In the genomic region with DNA sequence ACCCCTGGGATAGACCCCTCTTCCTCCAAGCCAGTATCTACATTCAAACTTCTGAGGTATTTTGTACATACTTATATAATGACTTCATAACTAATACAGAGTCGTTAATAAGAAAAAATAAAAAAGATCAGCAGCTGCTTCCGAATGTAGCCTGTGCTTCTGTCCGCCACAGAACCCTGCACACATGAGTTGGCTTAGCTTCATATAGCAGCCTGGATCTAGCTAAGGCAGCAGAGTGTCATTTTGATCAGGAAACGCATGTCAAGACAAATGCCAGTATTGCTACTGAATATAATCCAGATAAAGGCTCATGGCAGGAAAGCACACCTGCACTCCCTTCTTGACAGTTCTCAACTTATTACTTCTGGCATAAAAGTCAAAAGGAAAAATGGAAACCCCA, we compare ENCODE assay signal across 22 mouse cellular contexts.
A peak's percentile ranks its signal among the peaks of the same experiment; 100 is the strongest.
DNase-seq lines count a peak whose midpoint lies in the region; ATAC-seq lines count a peak whose summit lies in the region.
"Had no signal": no experiment of that assay in that cellular context is flagged by ENCODE, and none has a peak within 500 bp of the region (broad histone marks: within the 10 kb centered on the region; RNA-seq: fewer than 3 reads in every experiment).

No protein-coding gene starts in this region.

- H3K27ac ChIP-seq in embryonic facial prominence, embryonic 10.5 days (replicated peaks), result peak overlapping the region; percentile 19; the same call in 1 of the 2 replicates
- H3K27ac ChIP-seq in embryonic facial prominence, embryonic 11.5 days (replicated peaks; ENCODE audit: low read depth, low read length), result no peak overlapping the region
- H3K27ac ChIP-seq: embryonic facial prominence, embryonic 12.5 days; embryonic facial prominence, embryonic 15.5 days; forebrain, embryonic 10.5 days; forebrain, embryonic 13.5 days; forebrain, embryonic 15.5 days had no signal

- H3K9me3 ChIP-seq in embryonic facial prominence, embryonic 10.5 days, result no peaks in the 10 kb centered on the region
- H3K9me3 ChIP-seq in embryonic facial prominence, embryonic 11.5 days (replicated peaks; ENCODE audit: control insufficient read depth, low read length), result no peaks in the 10 kb centered on the region
- H3K9me3 ChIP-seq: embryonic facial prominence, embryonic 12.5 days; embryonic facial prominence, embryonic 15.5 days; forebrain, embryonic 10.5 days; forebrain, embryonic 13.5 days; forebrain, embryonic 15.5 days had no signal

- H3K36me3 ChIP-seq in embryonic facial prominence, embryonic 10.5 days (replicated peaks), result no peaks in the 10 kb centered on the region
- no peaks in the 10 kb centered on the region for H3K36me3 ChIP-seq in embryonic facial prominence, embryonic 11.5 days (replicated peaks; ENCODE audit: control insufficient read depth, insufficient read depth, low read depth, low read length)
- H3K36me3 ChIP-seq: embryonic facial prominence, embryonic 12.5 days; embryonic facial prominence, embryonic 15.5 days; forebrain, embryonic 10.5 days; forebrain, embryonic 15.5 days had no signal

- WGBS in embryonic facial prominence, embryonic 10.5 days, result 82% methylated on average over 4 of the region's 4 CpGs
- WGBS in embryonic facial prominence, embryonic 11.5 days, result 73% methylated on average over 4 of the region's 4 CpGs

- no peak overlapping the region for H3K4me3 ChIP-seq in embryonic facial prominence, embryonic 10.5 days
- no peak overlapping the region for H3K4me3 ChIP-seq in embryonic facial prominence, embryonic 11.5 days (ENCODE audit: low read depth, low read length)
- H3K4me3 ChIP-seq: embryonic facial prominence, embryonic 12.5 days; embryonic facial prominence, embryonic 15.5 days; erythroblast, embryonic 14.5 days; forebrain, embryonic 10.5 days; forebrain, embryonic 13.5 days; forebrain, embryonic 15.5 days had no signal

- DNase-seq in embryonic facial prominence, embryonic 10.5 days (ENCODE audit: low spot score), result no peak
- peak; percentile 28 for DNase-seq in embryonic facial prominence, embryonic 11.5 days (ENCODE audit: low spot score)
- DNase-seq in retina, postnatal 1 day, result peak; percentile 43
- no peak for DNase-seq in natural killer cell, adult 2 months (ENCODE audit: low spot score in 2 of 2)
- no peak for DNase-seq in frontal cortex, postnatal 36 days (ENCODE audit: low spot score in 2 of 2)
- DNase-seq in cerebellum, adult 9-10 months, result no peak
- DNase-seq: adrenal gland, adult 2 months; adrenal gland, postnatal 10 days; adrenal gland, postnatal 25 days; cerebellum, adult 11 months; cerebellum, adult 18-20 months; cerebellum, adult 8-10 months; cerebellum, postnatal 10 days; cerebellum, postnatal 25 days; forebrain, postnatal 0 days had no signal

- no peak for ATAC-seq in embryonic facial prominence, embryonic 11.5 days (replicated peaks; ENCODE audit: insufficient number of reproducible peaks, low FRiP score, low TSS enrichment, low read depth)
- ATAC-seq in hematopoietic stem cell, adult 5-6 weeks (replicated peaks in 1 of 2; ENCODE audit: insufficient read depth in 1 of 2, low FRiP score in 2 of 2, low TSS enrichment in 1 of 2, low read depth in 1 of 2, poor library complexity in 2 of 2, severe bottlenecking in 2 of 2), result peak; percentile 56 to 60; a peak in 3 of 4 replicates
- ATAC-seq: forebrain, embryonic 13.5 days; forebrain, embryonic 15.5 days; forebrain, postnatal 0 days had no signal

- H3K4me2 ChIP-seq in embryonic facial prominence, embryonic 11.5 days (ENCODE audit: low read depth, low read length), result no peak overlapping the region
- H3K4me2 ChIP-seq: embryonic facial prominence, embryonic 12.5 days; embryonic facial prominence, embryonic 15.5 days; forebrain, embryonic 13.5 days; forebrain, embryonic 15.5 days had no signal

- H3K27me3 ChIP-seq in embryonic facial prominence, embryonic 10.5 days (replicated peaks; ENCODE audit: low read depth, poor library complexity, severe bottlenecking), result no peaks in the 10 kb centered on the region
- H3K27me3 ChIP-seq in embryonic facial prominence, embryonic 11.5 days (ENCODE audit: control insufficient read depth, insufficient read depth, low read length), result no peaks in the 10 kb centered on the region
- H3K27me3 ChIP-seq: embryonic facial prominence, embryonic 12.5 days; embryonic facial prominence, embryonic 15.5 days; forebrain, embryonic 15.5 days had no signal

- peaks cover 54% of the 10 kb centered on the region for H3K4me1 ChIP-seq in embryonic facial prominence, embryonic 10.5 days
- no peaks in the 10 kb centered on the region for H3K4me1 ChIP-seq in embryonic facial prominence, embryonic 11.5 days (ENCODE audit: control insufficient read depth, insufficient read depth, low read length)

- no peak overlapping the region for H3K9ac ChIP-seq in embryonic facial prominence, embryonic 11.5 days (replicated peaks; ENCODE audit: low read length)
- H3K9ac ChIP-seq: embryonic facial prominence, embryonic 12.5 days; embryonic facial prominence, embryonic 15.5 days; forebrain, embryonic 13.5 days; forebrain, embryonic 15.5 days; forebrain, postnatal 0 days had no signal

Comparison
In these comparisons a context has a peak if more than half of its experiments do, and no peak if none do; other contexts are left out.
1. DNase-seq: peak in embryonic facial prominence, embryonic 11.5 days (single experiment) and retina, postnatal 1 day (single experiment); none in embryonic facial prominence, embryonic 10.5 days (single experiment), natural killer cell, adult 2 months (0 of 2), frontal cortex, postnatal 36 days (0 of 2) and cerebellum, adult 9-10 months (single experiment).